Mouse (Mus musculus) monocyte, adult 5-6 weeks (primary cell): ENCODE measurements around the gene Twsg1. TPM values are rescaled to one million over a fixed set of nuclear protein-coding genes. Genes with fewer than 3 reads are reported as not detected.
"Not testable (repeated sequence)": the region's sequence is repeated elsewhere in the genome, so short reads cannot be mapped to it uniquely, and the experiment has no call there.

Experiments used
- ATAC-seq: fragments of 153-309, 156-312 bp; replicated peaks from 2 replicates; pipeline ENCODE4 v1.8.0; 2017; ENCODE audit warnings: mild to moderate bottlenecking; ENCODE audit not compliant: low TSS enrichment, insufficient number of reproducible peaks, severe bottlenecking, poor library complexity, low FRiP score
- total RNA-seq: library from RNA; stranded (forward); fragments of 200-1000, 200-491, 200-594 nt; gene quantifications from 3 replicates; pipeline ENCODE4 v1.2.3, GENCODE M21; 2017

The Twsg1 gene
- 4.4 to 6.4 TPM (median 5.1 TPM) in 3 replicates for total RNA-seq

GRCm38 (mm10) chr17:65950622-65951404, at the start of gene Twsg1:
Gene Twsg1 (minus strand): TSS chr17:65951226.
- peak; percentile 84 for ATAC-seq

GRCm38 (mm10) chr17:65988151-65988820, 37.3 kb upstream of the Twsg1 start:
- ATAC-seq = no peak

GRCm38 (mm10) chr17:65976720-65977119, 25.7 kb upstream of the Twsg1 start:
- ATAC-seq = not testable (repeated sequence)

GRCm38 (mm10) chr17:65967751-65968150, 16.7 kb upstream of the Twsg1 start:
- ATAC-seq = no peak

- no peak for ATAC-seq
Observed at GRCm38 (mm10) chr17:65962263-65962662, 11.2 kb upstream of the Twsg1 start.

GRCm38 (mm10) chr17:65961606-65962136, 10.6 kb upstream of the Twsg1 start:
- ATAC-seq = peak; percentile 47; the same call in 1 of the 2 replicates

GRCm38 (mm10) chr17:65959011-65959410, 8.0 kb upstream of the Twsg1 start:
- ATAC-seq = no peak

GRCm38 (mm10) chr17:65958366-65958765, 7.3 kb upstream of the Twsg1 start:
- no peak for ATAC-seq

GRCm38 (mm10) chr17:65957782-65958325, 6.8 kb upstream of the Twsg1 start:
- no peak for ATAC-seq

- ATAC-seq = no peak
Observed at GRCm38 (mm10) chr17:65956993-65957781, 6.2 kb upstream of the Twsg1 start.

- ATAC-seq = no peak
Observed at GRCm38 (mm10) chr17:65956140-65956539, 5.1 kb upstream of the Twsg1 start.

- no peak for ATAC-seq
Observed at GRCm38 (mm10) chr17:65953959-65954358, 2.9 kb upstream of the Twsg1 start.

- 0 out of 2 replicates have a peak, but pooled peaks have one; percentile 24 for ATAC-seq
Observed at GRCm38 (mm10) chr17:65952083-65952482, 1.1 kb upstream of the Twsg1 start.

- no peak for ATAC-seq
Observed at GRCm38 (mm10) chr17:65950183-65950582, 843 bp downstream of the Twsg1 start.

GRCm38 (mm10) chr17:65947307-65947706, 3.7 kb downstream of the Twsg1 start:
- ATAC-seq = no peak

- no peak for ATAC-seq
Observed at GRCm38 (mm10) chr17:65945420-65945819, 5.6 kb downstream of the Twsg1 start.

- no peak for ATAC-seq
Observed at GRCm38 (mm10) chr17:65942394-65942793, 8.6 kb downstream of the Twsg1 start.

- no peak for ATAC-seq
Observed at GRCm38 (mm10) chr17:65941275-65941674, 9.8 kb downstream of the Twsg1 start.

GRCm38 (mm10) chr17:65940221-65940620, 10.8 kb downstream of the Twsg1 start:
- ATAC-seq = no peak
